Mouse (Mus musculus): ENCODE results near the gene Gng12. TPM values are rescaled to one million over a fixed set of nuclear protein-coding genes. Genes with fewer than 3 reads are reported as not detected.
"Not testable (repeated sequence)": the region's sequence is repeated elsewhere in the genome, so short reads cannot be mapped to it uniquely, and the experiment has no call there.

Gng12 gene
- total RNA-seq, 2 experiments from 2014 or later, result 68.9 to 84.2 TPM

GRCm38 (mm10) chr6:66953951-66954519 is 57.8 kb downstream of the Gng12 start:
- DNase-seq (ENCODE audit: low spot score in 2 of 2), result no peak

GRCm38 (mm10) chr6:66955089-66955657 is 59.0 kb downstream of the Gng12 start:
- DNase-seq (ENCODE audit: low spot score in 2 of 2), result peak; percentile 34

GRCm38 (mm10) chr6:66958466-66959235 is 62.5 kb downstream of the Gng12 start:
- no peak for DNase-seq (ENCODE audit: low spot score in 2 of 2)

GRCm38 (mm10) chr6:66962582-66963043 is 66.4 kb downstream of the Gng12 start:
- peak in 1 of 2 experiments; percentile 28 for DNase-seq (ENCODE audit: low spot score in 2 of 2)

GRCm38 (mm10) chr6:66963068-66963467 is 66.9 kb downstream of the Gng12 start:
- DNase-seq (ENCODE audit: low spot score in 2 of 2), result no peak

GRCm38 (mm10) chr6:66963651-66964050 is 67.5 kb downstream of the Gng12 start:
- not testable (repeated sequence) for DNase-seq (ENCODE audit: low spot score in 2 of 2)

- DNase-seq (ENCODE audit: low spot score in 2 of 2), result no peak
These were observed 68.0 kb downstream of the Gng12 start for GRCm38 (mm10) chr6:66964222-66964621.

GRCm38 (mm10) chr6:66965203-66965602 is 69.0 kb downstream of the Gng12 start:
- no peak for DNase-seq (ENCODE audit: low spot score in 2 of 2)

GRCm38 (mm10) chr6:66967788-66968187 is 71.6 kb downstream of the Gng12 start:
- DNase-seq (ENCODE audit: low spot score in 2 of 2), result no peak

GRCm38 (mm10) chr6:66969446-66969845 is 73.2 kb downstream of the Gng12 start:
- DNase-seq (ENCODE audit: low spot score in 2 of 2), result no peak

GRCm38 (mm10) chr6:66972300-66972699 is 76.1 kb downstream of the Gng12 start:
- DNase-seq (ENCODE audit: low spot score in 2 of 2), result no peak

- DNase-seq (ENCODE audit: low spot score in 2 of 2), result no peak
These were observed 77.0 kb downstream of the Gng12 start for GRCm38 (mm10) chr6:66973180-66973579.

- no peak for DNase-seq (ENCODE audit: low spot score in 2 of 2)
These were observed 79.3 kb downstream of the Gng12 start for GRCm38 (mm10) chr6:66975522-66975921.

GRCm38 (mm10) chr6:66979197-66979596 is 83.0 kb downstream of the Gng12 start:
- DNase-seq (ENCODE audit: low spot score in 2 of 2), result no peak

- no peak for DNase-seq (ENCODE audit: low spot score in 2 of 2)
These were observed 83.8 kb downstream of the Gng12 start for GRCm38 (mm10) chr6:66980040-66980439.

GRCm38 (mm10) chr6:66981366-66981765 is 85.2 kb downstream of the Gng12 start:
- DNase-seq (ENCODE audit: low spot score in 2 of 2), result no peak

- no peak for DNase-seq (ENCODE audit: low spot score in 2 of 2)
These were observed 85.7 kb downstream of the Gng12 start for GRCm38 (mm10) chr6:66981864-66982263.

GRCm38 (mm10) chr6:66984079-66984478 is 87.9 kb downstream of the Gng12 start:
- DNase-seq (ENCODE audit: low spot score in 2 of 2), result no peak

GRCm38 (mm10) chr6:66984672-66985071 is 88.5 kb downstream of the Gng12 start:
- DNase-seq (ENCODE audit: low spot score in 2 of 2), result no peak

GRCm38 (mm10) chr6:66985500-66985899 is 89.3 kb downstream of the Gng12 start:
- DNase-seq (ENCODE audit: low spot score in 2 of 2), result no peak

GRCm38 (mm10) chr6:66986063-66986462 is 89.9 kb downstream of the Gng12 start:
- no peak for DNase-seq (ENCODE audit: low spot score in 2 of 2)

- no peak for DNase-seq (ENCODE audit: low spot score in 2 of 2)
These were observed 91.4 kb downstream of the Gng12 start for GRCm38 (mm10) chr6:66987643-66988042.

Data from adrenal gland, adult 18-20 months (tissue).